Mouse (Mus musculus) left cerebral cortex, postnatal 4 days (tissue): ENCODE results near the gene Ankrd1. TPM values are rescaled to one million over a fixed set of nuclear protein-coding genes. Genes with fewer than 3 reads are reported as not detected.

Source experiments
- DNase-seq: peaks from one replicate; pipeline ENCODE4 v3.0.0-alpha.2; 2022
- intact Hi-C: fragments of 180-260 bp; cut with DNase I; formaldehyde crosslinking; loops from one replicate; pipeline ENCODE4 v1.15.1; 2025
- total RNA-seq, 2 experiments: library from RNA; stranded (reverse); gene quantifications; 2 replicates each; pipeline ENCODE4 v1.2.3; 2021

The Ankrd1 gene
- total RNA-seq = not detected

DNA sequence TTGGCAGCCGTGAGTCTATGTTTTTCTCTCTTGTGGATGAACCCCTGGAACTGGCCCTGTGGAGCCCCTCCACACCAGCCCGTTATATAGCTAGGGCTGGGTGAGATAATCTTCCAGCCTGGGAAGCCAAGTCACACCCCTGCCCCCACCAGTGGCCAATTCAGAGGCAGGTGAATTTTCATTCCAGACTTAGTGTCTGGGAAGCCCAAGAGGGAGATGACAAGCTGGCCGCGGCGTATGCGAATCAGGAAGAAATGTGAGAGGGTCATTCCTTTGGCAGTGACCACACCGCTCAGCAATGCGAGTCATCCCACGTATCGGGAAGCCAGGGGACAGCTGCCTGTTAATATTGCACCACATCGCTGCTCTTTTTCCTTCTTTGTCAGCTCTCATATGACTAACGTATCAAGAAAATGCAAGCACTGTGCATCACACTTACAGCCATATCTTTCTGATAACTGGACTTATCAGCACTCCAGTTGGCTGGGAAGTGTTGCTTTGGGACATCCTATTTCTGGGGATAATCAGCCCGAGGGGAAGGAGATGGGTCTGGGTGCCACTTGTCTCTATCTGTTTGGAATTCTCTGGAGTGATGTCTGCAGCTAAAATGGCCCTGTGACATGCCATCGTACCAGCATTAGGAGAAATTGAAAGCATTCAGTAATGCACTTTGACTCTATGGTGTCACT is at the start of gene Ankrd1:
Ankrd1 (minus strand) TSS at position 317 of the 689 bp plus-strand sequence.
- no peak for DNase-seq
- intact Hi-C loops = no loop called here

- no peak for DNase-seq
- intact Hi-C loops = no loop called here
Measured at GRCm38 (mm10) chr19:36169101-36169500, 49.2 kb upstream of the Ankrd1 start.

DNA sequence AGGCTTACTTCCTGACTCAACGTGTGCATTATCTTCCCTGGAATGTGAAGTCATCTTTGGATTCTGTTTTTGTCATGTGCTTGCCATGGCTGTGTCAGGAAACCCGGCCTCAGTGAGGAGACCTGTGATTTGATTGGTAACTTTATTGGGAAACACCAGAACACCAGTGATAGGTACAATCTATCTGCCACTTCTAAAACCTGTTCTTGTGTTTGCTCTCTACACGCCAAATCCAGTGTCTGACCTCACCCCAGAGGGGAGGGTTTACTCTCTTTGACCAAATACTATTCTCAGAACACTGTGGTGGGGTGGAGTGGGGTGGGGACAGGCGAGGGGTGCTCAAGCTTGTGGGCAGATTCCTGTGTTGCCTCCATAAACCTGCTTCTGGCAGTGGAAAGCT is 48.2 kb upstream of the Ankrd1 start:
- intact Hi-C loops = no loop called here
- no peak for DNase-seq

DNA sequence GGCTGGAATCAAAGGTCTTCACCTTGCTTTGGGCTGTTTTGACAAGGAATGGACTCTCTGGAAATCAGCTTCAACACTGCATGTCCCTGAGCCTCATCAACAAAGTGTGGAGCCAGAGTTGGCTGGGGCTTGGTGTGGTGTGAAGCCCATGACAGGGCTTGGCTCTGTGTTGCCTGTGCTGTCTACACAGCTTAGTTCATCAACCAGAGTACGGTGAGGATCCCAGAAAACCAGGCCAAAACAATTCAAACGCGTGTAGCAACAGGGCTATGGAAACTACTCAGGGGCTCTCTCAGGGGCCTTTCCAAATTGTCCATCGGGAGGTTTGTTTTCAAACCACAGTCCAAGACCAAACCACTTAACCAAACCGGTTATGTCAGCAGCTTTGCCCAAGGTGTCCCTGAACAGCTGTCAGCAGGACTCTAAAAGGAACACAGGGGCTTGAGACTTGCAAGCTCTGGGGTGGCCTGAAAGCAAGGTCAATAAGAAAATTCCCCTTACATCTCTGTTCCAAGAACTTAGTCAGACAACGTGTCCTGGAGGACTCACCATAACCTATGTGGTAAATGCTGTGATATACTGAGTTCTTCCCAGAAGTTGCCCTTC is 47.5 kb upstream of the Ankrd1 start:
- intact Hi-C loops = no loop called here
- no peak for DNase-seq

DNA sequence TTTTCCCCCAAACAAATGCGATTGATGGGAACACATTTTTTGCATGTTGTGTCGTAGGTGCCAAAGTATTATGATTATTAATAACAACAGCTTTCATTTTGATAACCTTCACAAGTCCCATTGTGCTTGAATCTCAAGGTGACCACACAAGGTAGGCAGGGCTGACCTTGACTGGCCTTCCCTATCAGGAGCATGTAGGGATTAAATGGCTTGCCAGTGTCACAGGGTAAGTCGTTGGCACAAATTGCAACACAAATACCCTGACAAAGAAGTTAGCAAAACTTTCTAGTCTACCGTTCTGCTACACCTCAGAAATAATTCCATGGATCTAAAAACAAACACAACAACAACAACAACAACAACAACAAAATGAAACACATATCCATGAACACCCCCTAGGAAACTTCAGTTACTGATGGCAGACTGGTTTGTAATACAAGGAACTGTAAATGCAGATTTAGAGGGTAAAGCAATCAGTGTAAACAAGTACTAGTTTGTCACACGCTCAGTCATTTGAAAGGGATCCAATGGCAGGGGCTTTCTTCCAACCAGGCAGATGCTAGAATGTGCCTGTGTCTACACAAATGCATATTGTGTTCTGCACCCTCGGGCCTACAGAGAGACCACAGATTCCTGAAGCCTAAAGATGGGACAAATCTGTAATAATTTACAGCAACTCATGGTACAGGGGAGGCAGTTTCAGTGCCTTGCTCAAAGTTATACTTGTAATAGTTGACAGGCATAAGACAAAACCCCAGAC is 46.7 kb upstream of the Ankrd1 start:
- DNase-seq = no peak
- intact Hi-C loops = no loop called here

DNA sequence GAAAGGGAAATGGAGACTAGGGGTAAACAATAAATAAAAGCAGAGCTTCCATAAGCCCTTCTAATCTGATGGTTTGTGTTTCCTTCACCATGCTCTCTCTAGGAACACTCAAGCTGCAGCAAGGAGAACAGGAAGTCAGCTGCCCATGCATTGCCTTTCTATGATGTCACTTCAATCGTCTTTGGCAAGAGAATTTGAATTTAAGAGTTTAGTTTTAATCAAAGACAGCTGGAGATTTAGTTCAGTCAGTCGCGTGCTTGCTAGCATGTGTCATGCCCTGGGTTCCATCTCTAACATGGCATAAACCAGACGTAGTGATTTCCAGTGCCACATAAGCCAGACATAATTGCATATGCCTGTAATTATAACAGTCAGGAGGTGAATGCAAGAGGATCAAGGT is 45.5 kb upstream of the Ankrd1 start:
- no peak for DNase-seq
- intact Hi-C loops = no loop called here

DNA sequence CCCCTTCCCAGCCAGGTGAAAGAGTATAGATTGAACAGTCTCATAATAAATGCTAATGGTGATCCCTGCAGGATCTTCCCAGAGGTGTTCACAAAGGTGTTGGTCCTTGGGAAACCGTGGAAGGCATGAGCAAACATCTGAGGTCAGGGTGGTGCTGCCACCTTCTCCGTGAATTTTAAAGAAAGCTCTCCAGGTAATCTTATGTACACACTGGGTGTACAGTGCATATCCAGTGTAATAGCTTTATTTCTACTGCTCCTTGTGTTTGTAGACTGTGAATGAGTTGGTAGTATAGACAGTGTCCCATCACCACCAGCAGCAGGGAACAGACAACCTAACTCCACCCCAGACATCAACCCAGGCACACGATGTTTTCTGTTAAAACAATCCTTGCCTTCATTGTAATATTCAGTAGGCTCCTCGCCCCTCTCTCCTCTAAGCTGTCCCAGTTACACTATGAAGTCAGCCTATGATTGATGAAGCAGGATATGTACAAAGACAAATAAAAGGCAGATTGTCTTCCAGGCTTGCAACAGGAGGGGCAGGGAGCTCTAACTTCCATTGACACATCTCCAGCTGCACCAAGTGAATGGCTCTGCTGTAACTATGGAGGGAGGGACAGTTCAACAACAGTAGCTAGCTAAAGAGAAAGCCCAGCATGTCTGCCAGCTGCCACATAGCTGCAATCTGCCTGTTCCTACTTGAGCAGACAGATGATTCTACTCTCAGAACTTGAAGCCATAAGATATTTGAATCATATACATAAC is 30.5 kb upstream of the Ankrd1 start:
- intact Hi-C loops = no loop called here
- no peak for DNase-seq

DNA sequence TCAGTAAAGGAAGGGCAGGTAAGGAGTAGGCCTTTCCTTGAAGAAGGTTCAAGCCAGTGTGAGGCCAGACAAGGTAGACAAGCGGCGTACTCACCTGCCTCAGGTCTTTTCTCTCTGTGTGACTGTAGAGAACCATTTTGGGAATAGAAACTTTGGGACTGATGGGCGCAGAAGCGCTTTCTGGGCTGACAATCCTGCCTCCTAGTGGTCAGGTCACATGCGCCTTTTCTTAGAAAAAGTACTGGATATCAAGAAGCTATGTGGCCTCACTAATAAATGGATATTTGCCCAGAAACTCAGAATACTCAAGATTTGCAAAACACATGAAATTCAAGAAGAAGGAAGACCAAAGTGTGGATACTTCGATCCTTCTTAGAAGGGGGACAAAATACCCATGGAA is 28.7 kb upstream of the Ankrd1 start:
- no peak for DNase-seq
- intact Hi-C loops = no loop called here

GRCm38 (mm10) chr19:36143571-36143970 is 23.7 kb upstream of the Ankrd1 start:
- intact Hi-C loops = no loop called here
- no peak for DNase-seq

- no peak for DNase-seq
- intact Hi-C loops = no loop called here
Measured at GRCm38 (mm10) chr19:36133731-36134130, 13.8 kb upstream of the Ankrd1 start.

DNA sequence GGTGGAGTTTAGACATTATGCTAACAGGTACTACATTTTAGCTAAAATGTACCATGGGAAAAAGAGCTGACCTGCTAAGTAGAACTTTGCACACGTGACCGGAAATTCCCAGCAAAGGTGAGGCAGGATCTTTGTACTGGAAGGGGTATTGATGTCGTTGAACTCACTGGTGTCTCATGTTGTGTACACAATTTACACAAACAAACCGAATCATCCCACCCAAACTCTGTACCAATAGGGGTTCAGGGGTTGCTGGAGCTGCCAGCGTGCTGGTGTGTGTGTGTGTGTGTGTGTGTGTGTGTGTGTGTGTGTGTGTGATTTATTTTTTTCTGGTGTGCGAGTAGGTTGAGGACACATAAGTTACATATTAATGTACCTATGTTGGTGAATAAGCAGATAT is 13.2 kb upstream of the Ankrd1 start:
- intact Hi-C loops = no loop called here
- no peak for DNase-seq

GRCm38 (mm10) chr19:36131990-36132389 is 12.1 kb upstream of the Ankrd1 start:
- no peak for DNase-seq

DNA sequence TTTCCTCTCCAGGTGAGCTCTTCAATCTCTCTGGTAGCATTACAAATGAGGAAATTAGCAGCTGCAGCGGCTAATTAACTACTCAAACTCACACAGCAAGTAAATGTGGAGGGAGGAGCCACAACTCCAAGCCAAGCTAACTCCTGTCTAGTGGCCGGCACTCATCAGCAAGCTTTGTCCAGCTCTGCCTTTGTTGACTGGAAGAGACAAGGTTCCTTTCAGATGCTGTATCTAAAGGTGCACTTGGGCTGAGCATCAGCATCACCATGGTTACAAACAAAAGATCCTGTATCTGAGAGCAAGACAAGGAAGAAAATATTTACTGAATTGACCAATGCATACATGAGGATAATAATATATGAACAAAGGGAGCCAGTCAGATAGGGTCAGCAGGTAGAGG is 10.3 kb upstream of the Ankrd1 start:
- no peak for DNase-seq
- intact Hi-C loops = no loop called here

More at GRCm38 (mm10) chr19:36131990-36132389, 12.1 kb upstream of the Ankrd1 start:
- intact Hi-C loops = no loop called here

GRCm38 (mm10) chr19:36129643-36130042 is 9.7 kb upstream of the Ankrd1 start:
- no peak for DNase-seq
- intact Hi-C loops = no loop called here

GRCm38 (mm10) chr19:36129213-36129612 is 9.3 kb upstream of the Ankrd1 start:
- intact Hi-C loops = no loop called here
- no peak for DNase-seq

- intact Hi-C loops = no loop called here
- DNase-seq = no peak
Measured at GRCm38 (mm10) chr19:36128440-36128839, 8.5 kb upstream of the Ankrd1 start.

- intact Hi-C loops = no loop called here
- no peak for DNase-seq
Measured at GRCm38 (mm10) chr19:36124203-36124602, 4.3 kb upstream of the Ankrd1 start.

DNA sequence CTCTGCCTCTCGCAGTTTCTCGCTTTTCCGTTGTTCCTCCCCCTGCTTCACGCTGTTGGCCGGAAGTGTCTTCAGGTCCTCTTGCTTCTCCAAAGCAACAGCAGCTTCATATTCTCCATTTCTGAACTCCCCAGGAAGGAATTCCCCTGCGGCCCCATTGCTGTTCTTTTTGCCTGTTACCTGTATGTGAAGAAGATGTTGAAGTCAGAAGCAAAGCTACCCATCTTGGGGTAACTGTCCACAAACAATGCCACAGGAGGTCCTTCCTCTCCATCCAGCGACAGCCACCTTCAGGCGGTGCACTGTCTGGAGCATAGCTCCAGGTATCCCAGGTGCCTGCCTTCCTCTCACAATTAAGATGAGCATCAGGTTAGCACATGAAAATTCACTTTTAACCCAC is 680 bp downstream of the Ankrd1 start:
- DNase-seq = no peak
- intact Hi-C loops = no loop called here

DNA sequence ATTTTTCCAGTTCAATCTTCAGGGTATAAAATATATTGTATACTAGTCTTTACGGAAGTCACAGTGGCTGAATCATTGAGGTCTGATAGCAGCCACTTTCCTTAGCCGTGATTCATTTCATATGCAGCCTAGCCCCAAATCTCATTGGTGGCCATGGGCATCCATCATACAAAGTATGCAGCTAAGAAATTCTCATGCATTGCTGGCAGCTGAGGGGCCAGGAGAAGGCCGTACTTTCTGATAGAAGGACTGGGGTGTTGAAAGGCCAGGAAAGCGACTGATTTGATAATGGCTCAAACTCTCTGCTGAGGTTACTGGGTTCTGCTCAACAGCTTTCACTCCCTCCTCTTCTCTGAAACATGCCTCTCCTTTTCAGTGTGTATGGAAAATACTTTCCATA is 3.7 kb downstream of the Ankrd1 start:
- intact Hi-C loops = no loop called here

DNA sequence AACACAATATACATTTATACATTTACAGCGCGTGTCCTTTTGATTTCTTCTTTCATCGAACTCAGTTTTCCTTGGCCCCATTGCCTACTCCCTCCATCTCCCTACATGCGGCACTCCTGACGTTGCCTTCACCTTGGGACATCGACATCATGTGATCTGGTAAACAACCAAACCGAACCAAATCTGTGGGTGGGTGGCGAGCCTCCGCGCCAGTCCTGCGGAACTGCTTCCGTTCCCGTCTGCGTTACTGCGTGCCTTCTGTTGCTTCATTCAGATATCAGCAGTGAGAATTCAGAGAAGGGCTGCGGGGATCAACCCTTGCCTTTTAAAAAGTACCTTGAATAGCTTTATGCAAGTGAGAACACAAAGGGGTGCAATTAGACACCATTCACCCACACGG is 7.9 kb downstream of the Ankrd1 start:
- intact Hi-C loops = loop anchor here (5.0 kb wide), 1 partner anchor 235 kb away; the partner anchor contains the start of gene Pcgf5
- DNase-seq = no peak

More for the DNA sequence above, 3.7 kb downstream of the Ankrd1 start:
- no peak for DNase-seq
